Mouse (Mus musculus) MEL (cell line): Measurements from ENCODE around the gene Kdm6b. TPM values are rescaled to one million over a fixed set of nuclear protein-coding genes. Genes with fewer than 3 reads are reported as not detected.

Experiments
- DNase-seq: peaks from one replicate; pipeline ENCODE4 v3.0.0; 2011; ENCODE audit warnings: low read depth, low spot score
- H3K27ac ChIP-seq: 2 replicates; pipeline ENCODE4 v1.5.1; 2012; ENCODE audit warnings: low read depth, mild to moderate bottlenecking, control low read depth, low read length, moderate library complexity; ENCODE audit not compliant: control insufficient read depth
- H3K27me3 ChIP-seq, 2 experiments: fragments of 150-350 bp in 1 of 2; sonication (generic) in 1 of 2; 2 replicates each; pipeline ENCODE4 v1.6.1; 2012; ENCODE audit warnings: low read length in 2 of 2, mild to moderate bottlenecking in 2 of 2, improper control_type of control experiment in 1 of 2, moderate library complexity in 1 of 2; ENCODE audit not compliant: insufficient read depth in 2 of 2, control insufficient read depth in 1 of 2
- H3K36me3 ChIP-seq, 2 experiments: 2 replicates each; pipeline ENCODE4 v1.6.1; 2012 to 2014; ENCODE audit warnings: low read length in 2 of 2, improper control_type of control experiment in 1 of 2, inconsistent platforms in 1 of 2, mild to moderate bottlenecking in 1 of 2; ENCODE audit not compliant: insufficient read depth in 2 of 2, control insufficient read depth in 1 of 2
- H3K4me1 ChIP-seq, 2 experiments: fragments of 150-350 bp in 1 of 2; sonication (generic) in 1 of 2; 2 replicates each; pipeline ENCODE4 v1.6.1; 2012; ENCODE audit warnings: low read length in 2 of 2, improper control_type of control experiment in 1 of 2, mild to moderate bottlenecking in 1 of 2; ENCODE audit not compliant: insufficient read depth in 2 of 2, control insufficient read depth in 1 of 2
- H3K4me3 ChIP-seq, 2 experiments: fragments of 150-350 bp in 1 of 2; sonication (generic) in 1 of 2; 2 replicates each; pipeline ENCODE4 v1.5.1; 2012; ENCODE audit warnings: low read depth in 2 of 2, low read length in 2 of 2, mild to moderate bottlenecking in 2 of 2, moderate library complexity in 2 of 2, control low read depth in 1 of 2, improper control_type of control experiment in 1 of 2; ENCODE audit not compliant: control insufficient read depth in 1 of 2, insufficient read depth in 1 of 2
- H3K79me2 ChIP-seq: 2 replicates; pipeline ENCODE4 v1.6.1; 2012; ENCODE audit warnings: mild to moderate bottlenecking, low read length, moderate library complexity; ENCODE audit not compliant: control insufficient read depth, poor library complexity, insufficient read depth
- H3K9ac ChIP-seq: 2 replicates; pipeline ENCODE4 v1.6.1; 2012; ENCODE audit warnings: low read depth, mild to moderate bottlenecking, control low read depth, low read length, moderate library complexity; ENCODE audit not compliant: control insufficient read depth, poor library complexity, severe bottlenecking
- H3K9me3 ChIP-seq: fragments of 150-350 bp; sonication (generic); replicated peaks from 2 replicates; pipeline ENCODE4 v1.6.1; 2012; ENCODE audit warnings: mild to moderate bottlenecking, low read length, improper control_type of control experiment, moderate library complexity; ENCODE audit not compliant: insufficient read depth
- BHLHE40 ChIP-seq: IDR thresholded peaks from 2 replicates; pipeline ENCODE4 v1.6.1; 2012; ENCODE audit warnings: low read depth, mild to moderate bottlenecking, inconsistent platforms, low read length, improper control_type of control experiment, borderline replicate concordance
- CHD1 ChIP-seq: IDR thresholded peaks from 2 replicates; pipeline ENCODE4 v1.6.1; 2012; ENCODE audit warnings: low read depth, mild to moderate bottlenecking, inconsistent platforms, low read length, improper control_type of control experiment
- EP300 ChIP-seq, 2 experiments: IDR thresholded peaks; 2 replicates each; pipeline ENCODE4 v1.6.1; 2011; ENCODE audit warnings: improper control_type of control experiment in 2 of 2, low read length in 2 of 2, low read depth in 1 of 2, mild to moderate bottlenecking in 1 of 2
- GATA1 ChIP-seq: IDR thresholded peaks from 2 replicates; pipeline ENCODE4 v1.6.1; 2011; ENCODE audit warnings: low read depth, low read length, improper control_type of control experiment
- KAT2A ChIP-seq: conservative IDR thresholded peaks from 2 replicates; pipeline ENCODE4 v1.6.1; 2012; ENCODE audit warnings: low read depth, low read length, improper control_type of control experiment, inconsistent platforms
- MAFK ChIP-seq: IDR thresholded peaks from 2 replicates; pipeline ENCODE4 v1.6.1; 2011; ENCODE audit warnings: low read depth, mild to moderate bottlenecking, low read length, improper control_type of control experiment, borderline replicate concordance
- MAX ChIP-seq: IDR thresholded peaks from 2 replicates; pipeline ENCODE4 v1.6.1; 2011; ENCODE audit warnings: low read length, improper control_type of control experiment
- RAD21 ChIP-seq: IDR thresholded peaks from 2 replicates; pipeline ENCODE4 v1.6.1; 2011; ENCODE audit warnings: mild to moderate bottlenecking, low read depth, low read length, improper control_type of control experiment
- RCOR1 ChIP-seq: IDR thresholded peaks from 2 replicates; pipeline ENCODE4 v1.6.1; 2012; ENCODE audit warnings: low read depth, mild to moderate bottlenecking, inconsistent platforms, low read length, improper control_type of control experiment
- SIN3A ChIP-seq: IDR thresholded peaks from 2 replicates; pipeline ENCODE4 v1.6.1; 2012; ENCODE audit warnings: low read length, improper control_type of control experiment, inconsistent platforms
- TAL1 ChIP-seq: IDR thresholded peaks from 2 replicates; pipeline ENCODE4 v1.6.1; 2012; ENCODE audit warnings: mild to moderate bottlenecking, inconsistent platforms, low read length, moderate library complexity, mixed read lengths
- UBTF ChIP-seq: IDR thresholded peaks from 2 replicates; pipeline ENCODE4 v1.6.1; 2012; ENCODE audit warnings: low read depth, mild to moderate bottlenecking, inconsistent platforms, low read length, improper control_type of control experiment, moderate library complexity, borderline replicate concordance; ENCODE audit not compliant: insufficient read depth
- USF1 ChIP-seq: IDR thresholded peaks from 2 replicates; pipeline ENCODE4 v1.6.1; 2014; ENCODE audit warnings: low read depth, mild to moderate bottlenecking, inconsistent platforms, low read length, improper control_type of control experiment, moderate library complexity
- USF2 ChIP-seq, 2 experiments: IDR thresholded peaks; 2 replicates each; pipeline ENCODE4 v1.6.1; 2011 to 2012; ENCODE audit warnings: improper control_type of control experiment in 2 of 2, low read length in 2 of 2, borderline replicate concordance in 1 of 2, inconsistent platforms in 1 of 2, low read depth in 1 of 2, mild to moderate bottlenecking in 1 of 2; ENCODE audit not compliant: insufficient read depth in 1 of 2
- ZKSCAN1 ChIP-seq: IDR thresholded peaks from 2 replicates; pipeline ENCODE4 v1.6.1; 2012; ENCODE audit warnings: low read depth, mild to moderate bottlenecking, inconsistent platforms, low read length, improper control_type of control experiment, moderate library complexity
- ZMIZ1 ChIP-seq: IDR thresholded peaks from 2 replicates; pipeline ENCODE4 v1.6.1; 2012; ENCODE audit warnings: low read depth, mild to moderate bottlenecking, inconsistent platforms, low read length, improper control_type of control experiment, moderate library complexity
- polyA plus RNA-seq, 2 experiments: library from polyadenylated mRNA; stranded (reverse) in 1 of 2; unstranded in 1 of 2; fragments of >175 nt in 1 of 2; fragments of >200 nt in 1 of 2; gene quantifications; 2 replicates each; pipeline versions ENCODE4 v1.2.1 to v1.2.4; 2012; ENCODE audit warnings: low replicate concordance in 2 of 2, low read depth in 1 of 2; ENCODE audit not compliant: insufficient read length in 2 of 2, insufficient read depth in 1 of 2, missing spikeins in 1 of 2
- total RNA-seq: library from RNA; depleted of rRNA; stranded (reverse); fragments of 300-350 nt; gene quantifications from 2 replicates; pipeline ENCODE4 v1.2.3, GENCODE M21; 2012

Gene Kdm6b
- total and polyA plus RNA-seq, 3 experiments: 5.8 to 43.4 (median 25.0) TPM

DNA sequence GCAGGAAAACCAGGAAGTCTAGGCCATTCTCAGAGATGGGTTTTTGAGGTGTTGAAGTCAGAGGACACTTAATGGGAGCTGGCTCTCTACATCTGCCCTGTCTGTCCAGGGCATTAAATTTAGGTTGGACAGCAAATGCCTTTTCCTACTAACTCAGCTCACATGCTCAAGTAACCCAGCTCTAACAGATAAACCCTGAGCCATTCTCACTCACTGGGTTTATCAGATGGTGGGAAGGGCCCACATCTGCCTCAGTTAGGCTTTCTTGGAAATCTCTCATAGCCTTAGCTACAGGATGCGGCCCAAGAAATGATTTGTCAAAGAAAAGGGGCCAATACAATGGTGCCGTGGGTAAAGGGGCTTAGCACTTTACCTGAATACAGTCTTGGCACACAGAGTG, 12.8 kb upstream of the Kdm6b start:
- no peak overlapping the region for H3K4me3 ChIP-seq
- no peak overlapping the region for H3K9ac ChIP-seq
- H3K27me3 ChIP-seq: peaks cover 0 to 1% of the 10 kb centered on the region in 2 experiments; a peak in 1 of 4 replicates
- DNase-seq: no peak
- H3K79me2 ChIP-seq: no peaks in the 10 kb centered on the region
- no peaks in the 10 kb centered on the region for H3K9me3 ChIP-seq
- H3K4me1 ChIP-seq: peaks cover 3 to 14% of the 10 kb centered on the region in 2 experiments
- no peak overlapping the region for H3K27ac ChIP-seq
- no peak for TF ChIP-seq SIN3A
- no peak for TF ChIP-seq UBTF
- TF ChIP-seq EP300 (IDR thresholded peaks at IDR 0.05; ENCODE audit: low read depth in 1 of 2, low read length in 2 of 2): no peak
- TF ChIP-seq USF2 (IDR thresholded peaks at IDR 0.05; ENCODE audit: borderline replicate concordance in 1 of 2, insufficient read depth in 1 of 2, low read depth in 1 of 2, low read length in 2 of 2): no peak
- peak; percentile 42; the same call in 1 of the 2 replicates for TF ChIP-seq BHLHE40
- no peak for TF ChIP-seq MAFK
- no peak for TF ChIP-seq CHD1
- no peak for TF ChIP-seq ZKSCAN1
- TF ChIP-seq GATA1: peak; percentile 68
- no peak for TF ChIP-seq KAT2A
- TF ChIP-seq RCOR1: peak; percentile 17; the same call in 1 of the 2 replicates
- peaks cover 0 to 4% of the 10 kb centered on the region in 2 experiments; a peak in 2 of 4 replicates for H3K36me3 ChIP-seq

DNA sequence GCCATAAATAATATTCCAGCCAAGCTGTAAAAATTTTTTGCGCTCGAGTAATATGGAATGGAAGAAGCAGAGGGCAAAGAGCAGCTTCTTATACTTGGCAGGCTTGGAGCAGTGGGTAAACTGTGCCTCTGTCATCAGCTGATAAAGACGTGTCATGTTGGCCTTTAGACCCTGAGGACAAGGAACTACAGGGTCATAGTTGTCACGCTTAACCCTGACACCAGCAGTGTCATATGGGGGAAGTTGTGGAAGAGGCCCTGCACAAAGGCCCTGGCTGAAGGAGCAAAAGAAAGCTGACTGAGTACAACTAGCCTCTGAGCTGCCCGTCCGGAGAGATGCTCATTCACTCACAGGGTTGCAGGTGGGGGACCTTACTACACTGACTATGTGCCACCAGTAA, 10.4 kb upstream of the Kdm6b start:
- Histone ChIP-seq H3K79me2 (no peaks in the 10 kb centered on the region), H3K9ac (no peak overlapping the region)
- TF ChIP-seq MAX: no peak
- TF ChIP-seq EP300 (IDR thresholded peaks at IDR 0.05; ENCODE audit: low read depth in 1 of 2, low read length in 2 of 2): no peak
- TF ChIP-seq ZMIZ1: no peak
- TF ChIP-seq USF1: no peak
- no peak for TF ChIP-seq RAD21
- no peak for TF ChIP-seq CHD1
- no peak for TF ChIP-seq TAL1
- TF ChIP-seq, all 39 proteins: peak for 0
- peaks cover 3 to 21% of the 10 kb centered on the region in 2 experiments for H3K4me1 ChIP-seq
- H3K27ac ChIP-seq: no peak overlapping the region
- peaks cover 0 to 1% of the 10 kb centered on the region in 2 experiments; a peak in 1 of 4 replicates for H3K27me3 ChIP-seq
- H3K9me3 ChIP-seq: no peaks in the 10 kb centered on the region
- DNase-seq: no peak
- H3K4me3 ChIP-seq: no peak overlapping the region
- H3K36me3 ChIP-seq: peaks cover 0 to 9% of the 10 kb centered on the region in 2 experiments; a peak in 2 of 4 replicates
